Mouse (Mus musculus) gastrocnemius, postnatal 4 days (tissue): Measurements from ENCODE around the gene Fndc3b. TPM values are rescaled to one million over a fixed set of nuclear protein-coding genes. Genes with fewer than 3 reads are reported as not detected.
A peak's percentile ranks its signal among the peaks of the same experiment; 100 is the strongest.
"Not testable (repeated sequence)": the region's sequence is repeated elsewhere in the genome, so short reads cannot be mapped to it uniquely, and the experiment has no call there.

Experiments
- DNase-seq, 2 experiments: peaks; one replicate each; pipeline ENCODE4 v3.0.0; 2021 to 2022; ENCODE audit warnings: low spot score in 2 of 2, mixed read lengths in 2 of 2
- total RNA-seq, 2 experiments: library from RNA; stranded (reverse); gene quantifications; 2 replicates each; pipeline ENCODE4 v1.2.3; 2021

Gene Fndc3b
- total RNA-seq, 2 experiments from 2014 or later = 74.2 to 80.7 TPM

- no peak for DNase-seq
Measured at GRCm38 (mm10) chr3:27518935-27519334, 192.2 kb downstream of the Fndc3b start.

GRCm38 (mm10) chr3:27516536-27516935 is 194.6 kb downstream of the Fndc3b start:
- DNase-seq = no peak

DNA sequence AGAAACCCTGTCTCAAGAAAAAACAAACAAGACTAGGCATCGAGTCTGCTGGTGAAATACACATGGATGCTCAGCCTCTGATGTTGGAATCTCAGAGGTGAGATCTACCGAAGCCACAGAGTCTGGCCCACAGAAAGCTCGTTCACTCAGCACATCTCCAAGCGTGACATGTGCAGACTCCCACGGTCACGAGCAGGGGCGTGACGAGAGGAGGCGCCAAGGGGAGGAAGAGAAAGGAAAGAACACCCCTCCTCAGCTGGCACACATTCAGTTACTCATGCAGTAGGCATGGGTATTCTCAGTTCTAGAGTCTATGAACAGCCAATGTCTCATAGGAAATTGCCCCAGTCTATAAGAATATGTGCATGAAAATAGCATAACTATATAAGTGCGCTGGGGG is 199.3 kb downstream of the Fndc3b start:
- no peak for DNase-seq

DNA sequence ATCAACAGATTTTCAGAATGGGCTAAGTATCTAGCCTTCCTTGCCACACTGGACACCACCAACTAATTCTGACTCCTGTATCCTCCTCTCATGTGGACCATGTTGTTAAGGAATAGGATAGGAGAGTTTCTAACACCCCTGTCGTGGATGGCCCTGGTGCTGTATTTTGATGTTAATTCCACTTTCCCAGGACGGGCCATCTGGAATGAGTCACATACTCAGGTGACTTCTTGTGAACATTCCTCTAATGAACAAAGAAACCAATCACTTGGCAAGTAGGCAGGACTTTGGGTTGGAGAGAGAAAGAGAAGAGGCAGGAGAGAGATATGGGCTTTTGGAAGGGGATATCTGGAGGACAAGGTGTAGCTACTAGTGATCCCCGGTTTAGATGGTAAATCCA is 204.2 kb downstream of the Fndc3b start:
- DNase-seq = no peak

GRCm38 (mm10) chr3:27505582-27505981 is 205.5 kb downstream of the Fndc3b start:
- peak in 1 of 2 experiments; percentile 27 for DNase-seq

DNA sequence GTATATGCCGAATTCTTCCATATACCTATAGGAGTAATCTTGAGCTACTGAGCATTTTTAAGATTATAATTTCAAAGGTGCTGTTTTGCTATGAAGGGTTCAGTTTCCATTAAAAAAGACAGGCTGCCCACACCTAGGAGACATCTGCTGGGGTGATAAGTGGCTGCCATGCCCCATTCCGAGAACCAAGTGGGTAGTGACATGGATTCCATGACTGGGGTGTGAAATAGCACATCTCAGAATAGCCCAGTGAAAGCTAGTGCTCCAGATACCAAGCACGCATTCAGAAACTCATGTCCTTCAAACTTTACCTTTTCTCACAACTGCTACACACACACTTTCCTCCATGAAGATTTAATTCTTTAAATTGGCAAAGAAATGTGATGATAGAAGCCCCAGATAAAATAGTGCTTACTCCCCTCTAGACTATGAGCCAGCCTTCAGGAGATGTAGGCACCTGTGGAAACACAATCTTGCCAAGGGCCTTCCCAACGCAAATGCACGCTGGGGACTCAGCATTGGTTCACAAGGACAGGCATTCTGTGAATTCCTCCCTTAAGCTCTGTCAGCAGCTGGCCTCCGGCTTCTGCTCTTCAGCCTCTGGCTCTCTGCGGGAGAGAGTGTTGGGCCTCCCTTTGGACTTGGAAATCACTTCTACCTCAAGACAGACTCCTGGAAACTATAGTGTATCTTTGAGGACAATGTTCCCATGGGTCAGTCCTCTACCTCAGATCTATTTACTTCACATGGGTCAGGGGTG is 207.6 kb downstream of the Fndc3b start:
- no peak for DNase-seq

GRCm38 (mm10) chr3:27495296-27496073 is 215.6 kb downstream of the Fndc3b start:
- no peak for DNase-seq

DNA sequence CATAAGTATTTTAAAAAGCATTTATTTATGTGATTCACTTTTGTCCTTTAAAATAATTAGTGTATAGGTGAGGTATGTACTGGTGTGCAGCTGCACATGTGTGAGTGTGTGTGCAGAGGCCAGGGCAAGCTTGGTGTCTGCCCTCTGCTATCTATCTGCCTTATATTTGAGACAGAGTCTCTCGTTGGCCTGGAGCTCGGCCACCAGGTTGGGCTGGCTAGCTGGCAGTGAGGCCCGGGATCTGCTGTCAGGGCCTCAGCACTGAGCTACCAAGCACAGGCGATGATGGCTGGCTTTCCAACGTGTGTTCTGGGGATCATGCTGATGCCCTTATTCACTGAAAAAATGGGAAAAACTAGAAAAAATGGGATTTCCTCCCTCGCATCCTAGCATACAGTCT is 216.4 kb downstream of the Fndc3b start:
- DNase-seq = no peak

- DNase-seq = no peak
Measured at GRCm38 (mm10) chr3:27494066-27494465, 217.0 kb downstream of the Fndc3b start.

GRCm38 (mm10) chr3:27491821-27492220 is 219.3 kb downstream of the Fndc3b start:
- no peak for DNase-seq

GRCm38 (mm10) chr3:27491367-27491766 is 219.7 kb downstream of the Fndc3b start:
- DNase-seq = no peak

- no peak for DNase-seq
Measured at GRCm38 (mm10) chr3:27490891-27491290, 220.2 kb downstream of the Fndc3b start.

- no peak for DNase-seq
Measured at GRCm38 (mm10) chr3:27489550-27489949, 221.6 kb downstream of the Fndc3b start.

- DNase-seq = no peak
Measured at GRCm38 (mm10) chr3:27485141-27485540, 226.0 kb downstream of the Fndc3b start.

DNA sequence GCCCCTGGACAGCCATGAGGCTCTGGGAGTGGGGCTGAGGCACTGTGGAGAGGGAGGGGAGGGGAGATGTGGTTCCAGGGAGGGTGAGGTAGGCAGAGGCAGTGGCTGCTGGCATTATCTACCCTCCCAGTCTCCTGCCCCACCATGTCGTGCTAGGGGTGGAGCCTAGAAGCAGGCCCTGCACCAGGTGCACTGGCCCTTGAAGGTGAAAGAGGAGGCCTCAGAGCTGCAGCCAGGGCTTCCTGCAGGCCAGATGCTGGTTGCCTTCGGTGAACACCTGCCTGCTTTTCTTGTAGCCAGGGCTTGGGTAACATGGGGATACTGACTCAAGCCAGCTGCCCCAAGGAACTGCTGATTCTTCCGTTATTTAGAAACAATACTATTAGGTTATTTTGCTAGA is 226.4 kb downstream of the Fndc3b start:
- DNase-seq = no peak

DNA sequence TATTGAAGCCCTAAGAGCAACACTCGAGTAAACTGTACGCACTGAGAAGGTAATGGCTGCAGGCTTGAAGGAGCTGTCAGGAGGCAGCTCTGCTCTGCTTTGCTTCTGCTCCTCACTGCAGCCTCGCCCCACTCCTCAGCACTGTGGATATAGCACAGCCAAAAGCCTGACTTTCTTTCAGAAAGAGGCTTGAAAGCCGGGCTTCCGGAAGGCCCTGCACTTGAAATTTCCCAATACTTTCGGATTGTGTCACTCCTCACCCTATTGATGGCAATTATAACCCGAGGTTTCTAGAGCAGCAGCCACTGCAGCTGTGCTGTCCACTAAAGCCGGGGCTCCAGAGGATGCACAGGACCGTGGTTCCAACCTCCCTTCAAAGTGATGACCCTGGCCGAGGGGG is 227.3 kb downstream of the Fndc3b start:
- no peak for DNase-seq

DNA sequence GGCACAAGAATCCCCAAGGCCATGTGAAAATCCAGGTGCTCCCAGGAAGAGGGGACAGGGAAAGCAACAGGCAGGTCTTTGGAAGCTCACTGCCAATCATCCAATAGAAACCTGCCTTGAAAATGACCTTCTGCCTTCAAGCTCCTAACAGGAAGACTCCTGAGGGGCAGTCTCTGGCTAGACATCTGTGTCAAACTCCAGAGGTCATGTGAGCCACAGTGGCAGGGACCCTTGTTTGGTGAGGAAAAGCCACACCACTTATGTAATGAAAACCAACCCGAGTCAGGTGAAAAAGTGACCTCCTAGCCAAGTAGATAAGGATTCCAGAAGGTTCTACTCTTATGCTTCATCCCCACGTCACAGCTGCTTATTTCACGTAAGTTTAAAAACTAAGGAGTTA is 227.8 kb downstream of the Fndc3b start:
- DNase-seq = no peak

GRCm38 (mm10) chr3:27481738-27482137 is 229.4 kb downstream of the Fndc3b start:
- DNase-seq = no peak

- no peak for DNase-seq
Measured at GRCm38 (mm10) chr3:27479378-27479777, 231.7 kb downstream of the Fndc3b start.

GRCm38 (mm10) chr3:27478563-27479156 is 232.4 kb downstream of the Fndc3b start:
- DNase-seq = no peak

DNA sequence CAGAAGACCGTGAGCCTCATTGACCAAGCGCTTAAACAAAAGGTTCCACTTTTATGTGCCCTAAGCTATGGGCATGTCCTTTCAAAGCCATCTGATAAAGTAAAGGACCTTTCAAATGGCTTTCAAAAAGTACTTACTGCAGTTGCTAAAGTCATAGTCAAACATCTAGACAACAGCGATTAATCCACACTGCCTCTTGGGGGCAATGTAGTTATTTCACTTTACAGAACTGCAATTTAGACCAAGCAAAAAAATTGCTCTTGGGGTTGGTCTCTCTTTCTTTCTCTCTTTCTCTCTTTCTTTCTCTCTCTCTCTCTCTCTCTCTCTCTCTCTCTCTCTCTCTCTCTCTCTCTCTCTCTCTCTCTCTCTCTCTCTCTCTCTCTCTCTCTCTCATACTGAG is 233.4 kb downstream of the Fndc3b start:
- not testable (repeated sequence) for DNase-seq

DNA sequence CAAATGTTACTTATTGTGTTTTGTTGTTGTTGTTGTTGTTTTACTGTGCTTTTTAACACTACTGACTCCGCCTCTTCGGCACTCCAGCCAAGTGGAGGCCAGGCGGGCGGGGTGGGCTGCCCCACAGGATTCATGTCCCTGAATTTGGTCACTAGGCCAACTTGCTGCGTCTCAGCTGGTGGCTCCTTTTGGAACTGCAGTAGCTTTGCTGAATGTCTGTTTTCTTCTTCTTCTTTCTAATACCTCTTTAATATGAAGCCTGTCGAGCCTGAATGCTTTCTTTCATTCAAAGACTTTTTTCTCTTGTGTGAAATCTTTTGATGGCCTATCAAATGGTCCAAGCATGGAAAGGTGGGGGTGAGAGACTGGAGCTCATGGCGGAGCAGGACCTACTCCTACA is 235.2 kb downstream of the Fndc3b start:
- DNase-seq = no peak
